Mouse (Mus musculus) lung, adult 2 months (tissue): ENCODE results near the gene Ipo13. TPM values are rescaled to one million over a fixed set of nuclear protein-coding genes. Genes with fewer than 3 reads are reported as not detected.

Experiments used
- DNase-seq: peaks from one replicate; pipeline ENCODE4 v3.0.0; 2022
- H3K4me1 ChIP-seq: fragments of 200-500 bp; 2 replicates; pipeline ENCODE4 v1.6.1; 2011; ENCODE audit warnings: low read length; ENCODE audit not compliant: control insufficient read depth, insufficient read depth
- H3K4me3 ChIP-seq: fragments of 200-500 bp; replicated peaks from 2 replicates; pipeline ENCODE3; 2011; ENCODE audit warnings: low read depth, mild to moderate bottlenecking, control low read depth, low read length; ENCODE audit errors: extremely low read depth
- CTCF ChIP-seq: fragments of 200-500 bp; IDR thresholded peaks from 2 replicates; pipeline ENCODE4 v1.5.1; 2011; ENCODE audit warnings: mild to moderate bottlenecking, low read length, control low read depth; ENCODE audit not compliant: insufficient read depth
- POLR2A ChIP-seq: fragments of 200-500 bp; IDR thresholded peaks from 2 replicates; pipeline ENCODE4 v1.6.1; 2011; ENCODE audit warnings: low read depth, mild to moderate bottlenecking, control low read depth, low read length, borderline replicate concordance; ENCODE audit errors: extremely low read depth
- WGBS: fragments of 180-500 bp; shearing (Covaris S2); methylation state at CpG from one replicate; pipeline ENCODE4 v1.1.7; 2018; 5-methylcytosine and 5-hydroxymethylcytosine counted together
- polyA plus RNA-seq: library from polyadenylated mRNA; depleted of rRNA; stranded (reverse); fragments of >200 nt; gene quantifications from 2 replicates; pipeline ENCODE4 v1.2.3, GENCODE M21; 2012

The Ipo13 gene
- polyA plus RNA-seq, 1 experiment: 93.8 TPM

DNA sequence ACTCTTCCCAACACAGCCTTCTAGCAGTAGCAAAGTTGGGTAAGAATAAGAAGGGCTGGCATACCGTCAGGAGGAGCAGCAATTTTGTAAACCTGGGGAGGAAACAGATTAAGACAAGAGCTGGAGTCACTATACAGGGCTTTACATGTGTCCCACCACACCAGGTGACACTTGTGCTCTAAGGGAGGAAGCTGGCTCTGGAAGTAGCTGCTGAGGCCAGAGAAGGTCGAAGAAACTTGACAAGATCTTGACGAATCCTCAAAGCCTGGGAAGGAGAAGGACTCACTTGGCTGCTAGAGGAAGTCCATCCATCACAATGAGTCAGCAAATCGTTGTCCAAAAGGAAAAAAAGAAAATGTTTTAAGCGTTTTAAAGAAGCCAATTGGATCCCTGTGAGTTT, 1.6 kb upstream of the Ipo13 start:
- Histone ChIP-seq H3K4me3 (no peak overlapping the region), H3K4me1 (peaks cover 9% of the 10 kb centered on the region; the same call in 1 of the 2 replicates)
- WGBS: 51% methylated on average over 5 of the region's 5 CpGs
- TF ChIP-seq CTCF: no peak
- TF ChIP-seq POLR2A: no peak
- no peak for DNase-seq

DNA sequence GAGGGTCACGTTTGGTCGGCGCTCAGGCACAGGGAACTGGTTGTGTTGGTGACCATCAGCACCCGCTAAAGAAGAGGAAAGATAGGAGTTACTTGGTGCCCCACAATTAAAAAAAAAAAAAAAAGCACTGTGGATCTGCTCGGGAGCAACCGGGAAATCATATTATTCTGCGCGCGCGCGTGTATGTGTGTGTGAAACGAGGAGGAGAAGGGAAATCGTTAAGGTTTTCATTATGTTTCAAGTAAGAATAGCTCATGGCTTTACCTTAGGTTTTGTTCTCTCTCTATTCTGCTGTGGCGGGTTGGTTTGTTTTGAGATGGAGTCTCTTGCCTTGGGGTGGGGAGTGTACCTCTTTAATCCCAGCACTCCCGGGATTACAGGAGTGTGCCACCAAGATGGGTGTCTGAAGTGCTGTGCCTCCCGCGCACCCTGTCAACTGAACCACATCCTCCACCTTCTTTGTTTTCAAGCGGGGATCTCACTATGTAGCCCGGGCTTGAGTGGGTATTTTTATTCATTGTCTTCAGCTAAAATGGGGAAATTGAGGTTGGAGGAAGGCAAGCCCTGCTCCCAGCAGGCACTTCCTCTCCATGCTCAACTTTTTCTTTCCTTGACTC, 798 bp upstream of the Ipo13 start:
- H3K4me3 ChIP-seq: peak overlapping the region; percentile 96
- H3K4me1 ChIP-seq: peaks cover 9% of the 10 kb centered on the region; the same call in 1 of the 2 replicates
- 2% methylated on average over 19 of the region's 19 CpGs for WGBS
- TF ChIP-seq CTCF (no peak), POLR2A (no peak)
- no peak for DNase-seq

GRCm38 (mm10) chr4:117914031-117914430, 768 bp downstream of the Ipo13 start:
- Histone ChIP-seq H3K4me1 (peaks cover 11% of the 10 kb centered on the region), H3K4me3 (peak overlapping the region; percentile 96)
- DNase-seq: no peak
- 11% methylated on average over 8 of the region's 8 CpGs for WGBS
- no peak for TF ChIP-seq CTCF
- no peak for TF ChIP-seq POLR2A

DNA sequence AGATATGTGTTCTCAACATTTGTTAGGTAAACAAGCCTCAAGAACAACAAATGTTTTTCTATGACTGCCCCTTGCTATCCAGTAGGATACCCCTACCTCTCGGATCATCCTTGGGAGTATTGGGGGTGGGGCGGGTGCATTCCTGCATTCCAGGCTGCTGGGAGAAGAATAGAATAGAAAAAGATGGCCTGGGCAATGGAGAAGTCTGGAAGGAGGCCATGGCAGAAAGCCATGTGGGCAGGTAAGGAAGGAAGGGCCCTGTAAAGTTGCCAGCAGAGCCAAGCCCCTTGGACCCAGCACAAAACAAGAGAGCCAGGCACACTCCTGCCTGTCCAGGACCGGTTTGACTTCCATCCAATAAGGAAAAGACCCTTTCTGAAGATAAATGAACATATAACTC, 1.4 kb downstream of the Ipo13 start:
- peaks cover 15% of the 10 kb centered on the region for H3K4me1 ChIP-seq
- peak; percentile 63 for DNase-seq
- TF ChIP-seq CTCF (no peak), POLR2A (no peak)
- H3K4me3 ChIP-seq: peak overlapping the region; percentile 22
- WGBS: 40% methylated on average over 3 of the region's 3 CpGs

DNA sequence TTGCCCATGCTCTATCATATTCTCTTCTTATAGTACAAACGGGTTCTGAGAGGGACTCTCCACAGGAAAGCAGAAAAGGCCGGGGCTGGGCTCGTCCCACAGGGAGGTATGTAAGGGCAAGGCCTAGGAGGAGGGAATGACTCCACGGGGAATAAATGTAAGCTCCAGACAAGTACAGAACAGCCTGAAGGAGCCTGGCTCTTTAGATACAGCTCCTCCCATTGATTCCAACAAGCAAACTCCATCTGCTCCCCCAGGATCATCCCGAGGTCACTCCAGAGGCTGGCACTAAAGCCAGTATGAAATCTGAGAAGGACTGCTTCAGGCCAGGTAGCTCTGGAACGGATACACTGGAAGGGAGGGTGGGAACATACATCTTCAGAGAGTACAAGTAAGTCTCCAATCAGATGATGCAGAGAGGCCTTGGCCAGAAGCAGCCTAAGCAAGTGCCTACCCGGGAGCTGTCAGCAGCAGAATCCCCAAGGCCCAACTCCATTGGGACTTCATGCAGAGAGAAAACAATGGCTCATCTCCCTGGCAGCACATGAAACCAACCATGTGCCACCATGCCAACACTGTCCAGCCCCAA, 2.0 kb downstream of the Ipo13 start:
- WGBS: 65% methylated on average over 7 of the region's 7 CpGs

DNA sequence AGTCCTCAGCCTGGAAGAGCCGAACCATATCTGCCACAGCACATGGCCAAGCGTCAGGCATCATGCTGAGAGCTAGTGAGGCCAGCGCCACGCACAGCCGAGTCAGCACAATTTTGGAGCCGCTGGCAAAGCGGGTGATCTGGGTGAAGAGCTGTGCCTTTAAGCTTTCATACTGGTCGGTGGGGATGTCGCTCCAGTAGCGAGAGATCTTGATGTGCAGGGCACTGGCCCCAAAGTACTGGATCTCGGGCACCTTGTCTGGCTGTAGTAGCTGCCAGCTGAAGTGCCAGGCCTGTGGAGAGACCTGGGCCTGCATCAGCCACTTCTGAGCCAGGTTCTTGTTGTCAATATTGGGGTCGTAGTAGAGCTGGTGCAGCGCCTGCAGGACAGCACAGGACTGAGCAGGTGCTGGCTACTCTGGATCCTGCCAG, 2.7 kb downstream of the Ipo13 start:
- WGBS: 90% methylated on average over 13 of the region's 13 CpGs
- H3K4me3 ChIP-seq: no peak overlapping the region
- no peak for DNase-seq
- H3K4me1 ChIP-seq: peaks cover 15% of the 10 kb centered on the region
- TF ChIP-seq CTCF: no peak
- TF ChIP-seq POLR2A: no peak

More for the DNA sequence above, 2.0 kb downstream of the Ipo13 start:
- Histone ChIP-seq H3K4me3 (no peak overlapping the region), H3K4me1 (peaks cover 15% of the 10 kb centered on the region)
- TF ChIP-seq CTCF (no peak), POLR2A (no peak)
- DNase-seq: no peak

DNA sequence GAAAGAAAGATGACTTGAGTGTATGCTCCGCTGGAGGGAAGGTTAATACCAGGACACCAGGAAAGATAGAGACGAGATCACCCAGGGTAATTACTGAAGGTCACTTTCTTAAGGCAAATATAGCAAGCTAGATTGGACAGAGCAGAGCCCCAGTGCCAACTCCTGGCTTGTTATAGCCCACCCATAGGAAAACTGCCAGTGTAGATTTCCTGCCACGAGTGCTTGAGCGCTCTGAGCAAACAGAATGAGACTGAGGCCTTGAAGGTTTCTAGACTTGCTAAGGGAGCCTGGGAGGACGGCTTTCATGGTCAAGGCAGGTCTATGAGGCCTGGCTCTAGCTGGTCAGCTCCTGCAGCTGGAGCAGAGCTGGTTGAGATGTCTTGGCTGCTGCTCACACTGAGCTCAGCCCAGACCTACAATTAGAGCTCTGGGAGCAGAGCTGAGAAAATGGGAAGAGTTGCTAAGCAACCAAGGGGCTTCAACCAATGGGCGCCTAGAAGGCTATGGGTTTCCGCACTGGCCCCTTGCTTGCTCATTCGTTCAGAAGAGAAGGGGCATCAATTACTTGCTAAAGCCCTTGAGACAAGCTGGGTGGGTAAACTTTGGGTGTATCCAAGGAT, 5.9 kb downstream of the Ipo13 start:
- 75% methylated on average over 8 of the region's 8 CpGs for WGBS

DNA sequence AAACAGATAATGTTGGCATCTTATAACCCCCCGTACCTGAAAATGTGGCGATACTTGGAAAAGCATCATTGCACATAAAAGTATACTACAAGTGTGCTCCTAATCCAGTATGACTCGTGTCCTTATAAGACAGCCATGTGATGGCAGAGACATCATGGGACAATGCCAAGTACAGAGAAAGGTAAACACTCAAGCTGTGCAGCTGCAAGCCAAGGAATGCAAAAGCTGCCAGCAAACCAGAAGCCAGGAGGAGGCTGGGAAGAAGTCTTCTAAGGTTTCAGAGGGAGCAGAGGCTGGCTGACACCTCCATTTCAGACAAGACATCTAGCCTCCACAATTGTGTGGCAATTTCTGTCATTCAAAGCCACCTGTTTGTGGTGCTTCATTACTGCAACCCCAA, 8.6 kb downstream of the Ipo13 start:
- WGBS: 65% methylated on average over 3 of the region's 3 CpGs
- peak; percentile 52 for DNase-seq
- TF ChIP-seq POLR2A: no peak
- Histone ChIP-seq H3K4me1 (peaks cover 9% of the 10 kb centered on the region), H3K4me3 (no peak overlapping the region)

More for the DNA sequence above, 5.9 kb downstream of the Ipo13 start:
- peaks cover 14% of the 10 kb centered on the region for H3K4me1 ChIP-seq
- DNase-seq: no peak
- no peak overlapping the region for H3K4me3 ChIP-seq
- no peak for TF ChIP-seq CTCF
- TF ChIP-seq POLR2A: no peak

DNA sequence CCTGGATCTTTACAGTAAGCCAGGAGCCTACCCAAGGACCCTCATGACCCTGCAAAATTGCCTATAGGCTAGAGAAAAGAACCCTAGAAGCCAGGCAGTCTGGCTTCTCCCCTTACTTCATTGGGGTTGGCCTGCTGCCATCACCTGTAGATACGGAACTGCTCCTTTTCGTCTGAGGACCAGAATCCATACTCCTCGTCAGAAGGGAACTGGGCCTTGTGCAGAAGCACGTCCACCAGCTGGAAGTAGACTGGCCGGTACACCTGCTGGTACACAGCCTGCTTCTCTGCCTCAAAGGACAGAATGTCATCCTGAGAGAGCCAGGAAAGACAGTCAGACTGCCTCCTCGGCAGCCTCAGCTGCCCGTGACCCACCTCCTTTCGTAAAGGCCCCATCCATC, 10.0 kb downstream of the Ipo13 start:
- no peak for DNase-seq
- 94% methylated on average over 8 of the region's 8 CpGs for WGBS
- no peak overlapping the region for H3K4me3 ChIP-seq
- no peak for TF ChIP-seq POLR2A
- no peak for TF ChIP-seq CTCF
- H3K4me1 ChIP-seq: peaks cover 9% of the 10 kb centered on the region

DNA sequence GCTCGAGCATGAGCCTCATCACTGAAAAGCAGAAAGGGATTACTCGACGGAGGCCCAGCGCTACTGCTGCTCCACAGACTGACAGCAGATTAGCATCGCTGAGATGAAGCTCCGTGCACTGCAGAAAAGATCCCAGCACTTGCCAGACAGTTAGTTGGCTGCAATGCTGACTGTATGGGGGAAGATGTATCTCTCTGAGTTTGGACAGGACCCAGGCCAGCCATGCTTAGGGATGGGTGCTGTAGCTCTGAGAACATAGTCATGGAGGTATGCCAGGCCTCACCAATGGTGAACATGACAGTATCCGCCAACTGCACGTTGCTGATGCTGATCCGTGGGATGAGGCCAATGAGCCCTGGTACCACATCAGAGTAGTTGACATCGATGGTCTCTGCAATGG, 10.7 kb downstream of the Ipo13 start:
- no peak for TF ChIP-seq CTCF
- no peak for TF ChIP-seq POLR2A
- 90% methylated on average over 10 of the region's 10 CpGs for WGBS
- Histone ChIP-seq H3K4me1 (peaks cover 9% of the 10 kb centered on the region), H3K4me3 (no peak overlapping the region)
- no peak for DNase-seq
